Mouse (Mus musculus) embryo, embryonic 10.5 days (tissue): ENCODE results near the gene Grik4.
"Not testable (repeated sequence)": the region's sequence is repeated elsewhere in the genome, so short reads cannot be mapped to it uniquely, and the experiment has no call there.

Experiments used
- DNase-seq: peaks from one replicate; pipeline ENCODE4 v3.0.0-alpha.2; 2015; ENCODE audit warnings: low spot score

Gene Grik4

GRCm38 (mm10) chr9:42943781-42944535 is at the start of gene Grik4:
Grik4 (minus strand) TSS chr9:42944493.
- peak; percentile 55 for DNase-seq

GRCm38 (mm10) chr9:42993659-42994058 is 49.4 kb upstream of the Grik4 start:
- DNase-seq: no peak

GRCm38 (mm10) chr9:42987988-42988387 is 43.7 kb upstream of the Grik4 start:
- no peak for DNase-seq

- no peak for DNase-seq
Observed at GRCm38 (mm10) chr9:42968894-42969521, 24.7 kb upstream of the Grik4 start.

GRCm38 (mm10) chr9:42967731-42968130 is 23.4 kb upstream of the Grik4 start:
- no peak for DNase-seq

- not testable (repeated sequence) for DNase-seq
Observed at GRCm38 (mm10) chr9:42964809-42965208, 20.5 kb upstream of the Grik4 start.

- DNase-seq: no peak
Observed at GRCm38 (mm10) chr9:42964366-42964765, 20.1 kb upstream of the Grik4 start.

- DNase-seq: no peak
Observed at GRCm38 (mm10) chr9:42962506-42962905, 18.2 kb upstream of the Grik4 start.

GRCm38 (mm10) chr9:42958401-42958800 is 14.1 kb upstream of the Grik4 start:
- no peak for DNase-seq

- no peak for DNase-seq
Observed at GRCm38 (mm10) chr9:42948381-42948780, 4.1 kb upstream of the Grik4 start.

GRCm38 (mm10) chr9:42945174-42945573 is 881 bp upstream of the Grik4 start:
- DNase-seq: no peak

- peak; percentile 94 for DNase-seq
Observed at GRCm38 (mm10) chr9:42944536-42945006, 278 bp upstream of the Grik4 start.

GRCm38 (mm10) chr9:42943057-42943529 is 1.2 kb downstream of the Grik4 start:
- DNase-seq: peak; percentile 39

GRCm38 (mm10) chr9:42942148-42942547 is 2.1 kb downstream of the Grik4 start:
- no peak for DNase-seq

GRCm38 (mm10) chr9:42932146-42932545 is 12.1 kb downstream of the Grik4 start:
- DNase-seq: no peak

GRCm38 (mm10) chr9:42927498-42927897 is 16.8 kb downstream of the Grik4 start:
- DNase-seq: peak; percentile 55

GRCm38 (mm10) chr9:42926564-42926963 is 17.7 kb downstream of the Grik4 start:
- DNase-seq: no peak

- no peak for DNase-seq
Observed at GRCm38 (mm10) chr9:42921830-42922229, 22.5 kb downstream of the Grik4 start.

GRCm38 (mm10) chr9:42920190-42920589 is 24.1 kb downstream of the Grik4 start:
- peak; percentile 60 for DNase-seq

- no peak for DNase-seq
Observed at GRCm38 (mm10) chr9:42917911-42918310, 26.4 kb downstream of the Grik4 start.

- no peak for DNase-seq
Observed at GRCm38 (mm10) chr9:42913201-42913600, 31.1 kb downstream of the Grik4 start.

- DNase-seq: peak; percentile 55
Observed at GRCm38 (mm10) chr9:42908657-42909313, 35.5 kb downstream of the Grik4 start.

- peak; percentile 39 for DNase-seq
Observed at GRCm38 (mm10) chr9:42906995-42907394, 37.3 kb downstream of the Grik4 start.
